Mouse (Mus musculus) kidney, postnatal 10 days (tissue): Measurements from ENCODE around the gene Gba.

Experiments used
- DNase-seq: peaks from one replicate; pipeline ENCODE4 v3.0.0; 2021; ENCODE audit warnings: mixed read lengths

The Gba gene

DNA sequence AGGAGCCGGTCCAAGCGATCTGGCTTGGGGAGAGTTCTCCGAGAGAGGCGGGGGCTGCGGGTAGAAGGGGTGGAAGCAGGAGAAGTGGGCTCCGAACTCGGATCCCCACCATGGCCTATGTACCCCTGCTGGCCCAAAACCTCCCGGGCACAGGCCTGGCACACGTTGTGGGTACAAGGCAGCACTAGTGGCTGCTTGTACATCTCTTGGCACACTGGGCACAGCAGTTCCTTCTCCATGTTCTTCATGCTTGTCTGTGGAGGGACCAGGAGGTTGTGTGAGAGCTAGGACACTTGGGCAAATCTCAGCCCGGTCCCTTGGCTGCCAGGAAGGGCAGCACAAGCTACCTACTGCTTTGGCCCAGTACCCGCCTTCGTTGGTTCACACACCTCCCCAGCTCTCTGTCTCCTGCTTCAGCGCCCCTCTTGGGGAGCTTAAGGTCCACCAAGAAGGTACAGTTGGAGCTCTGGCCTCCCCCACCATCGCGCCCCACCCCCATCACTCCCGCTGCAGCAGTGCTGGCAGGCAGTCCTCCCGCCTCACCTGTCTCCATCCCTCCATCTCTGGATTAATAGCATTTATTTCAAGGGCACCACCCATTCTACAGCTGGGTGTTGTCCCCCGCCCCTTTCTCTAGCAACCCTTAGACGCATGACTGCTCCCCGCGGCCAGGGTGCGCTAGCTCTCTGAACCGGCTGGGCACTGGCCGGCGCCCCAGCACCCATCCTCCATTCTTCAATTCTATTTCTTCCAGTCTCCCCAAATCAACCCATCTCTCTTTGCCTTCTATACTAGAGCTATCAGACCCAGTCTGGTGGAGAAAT, 41.6 kb downstream of the Gba start:
- DNase-seq = peak; percentile 73

DNA sequence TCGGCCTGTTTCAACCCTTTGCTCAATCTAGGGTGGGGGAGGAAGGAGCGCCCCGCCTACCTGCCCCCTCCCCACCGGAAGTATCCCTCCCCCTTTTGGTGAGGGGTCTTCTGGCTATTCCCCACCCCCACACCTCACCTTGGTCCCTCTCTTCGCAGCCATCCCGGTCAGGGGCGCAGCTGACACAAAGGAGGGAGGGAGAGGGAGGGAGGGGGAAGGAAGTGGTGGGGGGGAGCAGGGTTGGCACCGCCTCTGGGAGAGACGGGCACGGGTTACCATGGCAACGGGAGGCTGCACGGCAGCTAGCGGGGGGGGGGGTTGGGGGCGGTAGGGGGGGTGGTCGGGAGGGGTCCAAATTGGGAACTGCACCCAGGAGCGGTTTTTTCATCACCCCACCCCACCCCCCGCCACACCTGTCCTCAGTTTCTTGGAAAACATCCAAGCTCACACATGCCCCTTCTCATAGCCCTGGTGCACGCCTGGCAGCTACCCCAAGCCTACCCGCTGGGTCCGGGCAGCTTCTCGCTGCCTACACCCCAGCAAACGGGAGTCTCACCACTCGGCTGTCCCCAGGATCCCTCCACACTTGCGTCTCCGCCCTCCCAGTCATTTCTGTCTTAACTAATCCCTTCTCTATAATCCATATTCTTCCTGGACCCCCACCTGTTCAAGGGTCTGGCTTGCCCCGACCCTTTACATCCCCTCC, 42.4 kb downstream of the Gba start:
- peak; percentile 66 for DNase-seq

DNA sequence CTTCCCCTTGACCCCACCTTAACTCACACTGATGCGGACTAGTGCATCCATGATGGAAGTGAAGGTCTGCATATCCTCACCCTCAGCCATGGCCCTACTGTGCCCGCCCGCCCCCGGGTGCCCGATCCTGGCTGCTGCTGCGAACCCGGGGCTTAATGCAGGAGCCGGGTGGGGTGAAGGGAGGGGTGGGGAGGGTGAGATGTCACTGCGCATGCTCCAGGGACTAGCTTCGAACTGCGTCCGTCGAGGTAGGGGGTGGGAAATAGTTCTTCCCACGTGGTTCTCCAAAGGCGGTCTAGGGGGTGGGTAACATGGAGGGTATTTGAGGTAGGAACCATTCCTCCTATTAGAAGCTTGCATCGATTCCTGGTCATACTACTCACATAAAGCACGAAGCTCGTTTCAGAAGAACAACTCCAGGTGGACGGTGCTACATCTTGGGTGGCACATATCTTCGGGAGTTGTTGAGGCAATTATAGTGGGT, 43.0 kb downstream of the Gba start, which contains the start of gene Krtcap2:
Krtcap2 (plus strand) TSS at position 279 of the 484 bp plus-strand sequence.
- peak; percentile 49 for DNase-seq

DNA sequence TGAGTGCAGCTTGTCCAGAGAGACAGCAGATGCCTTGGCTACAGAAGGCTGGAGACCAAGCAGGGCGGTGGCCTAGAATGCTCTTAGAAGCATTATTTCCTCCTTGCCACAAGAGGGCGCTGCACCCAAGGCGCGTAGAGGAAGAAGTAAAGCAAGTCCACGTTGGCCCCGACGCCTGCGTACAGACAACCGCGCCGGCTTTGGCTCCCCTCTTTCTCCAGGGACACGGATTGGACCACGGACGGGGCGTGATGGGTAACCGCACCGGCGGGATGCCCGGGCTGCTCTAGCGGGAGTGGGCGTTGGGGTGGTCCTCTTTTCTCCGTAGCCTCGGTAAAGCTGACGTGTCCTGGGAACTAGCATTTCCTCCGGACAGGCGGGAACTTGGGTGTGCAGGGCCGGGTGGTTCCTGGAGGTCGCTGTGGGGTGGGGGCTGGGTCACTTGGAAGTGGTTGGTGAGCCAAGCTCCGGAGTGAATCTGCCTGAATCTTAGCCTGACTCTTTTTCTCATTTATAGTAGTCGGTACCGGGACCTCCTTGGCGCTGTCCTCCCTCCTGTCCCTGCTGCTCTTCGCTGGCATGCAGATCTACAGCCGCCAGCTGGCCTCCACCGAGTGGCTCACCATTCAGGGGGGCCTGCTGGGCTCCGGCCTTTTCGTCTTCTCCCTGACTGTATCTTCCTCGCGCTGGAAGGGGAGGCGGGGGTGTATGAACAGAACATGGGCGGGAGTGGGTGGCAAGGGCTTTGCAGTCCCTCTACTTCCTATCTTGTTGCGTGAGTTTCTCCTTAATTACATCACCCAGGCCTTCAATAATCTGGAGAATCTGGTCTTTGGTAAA, 43.8 kb downstream of the Gba start, which contains the start of gene Trim46:
Trim46 (minus strand) TSS at position 49 of the 840 bp plus-strand sequence.
- DNase-seq = peak; percentile 93

DNA sequence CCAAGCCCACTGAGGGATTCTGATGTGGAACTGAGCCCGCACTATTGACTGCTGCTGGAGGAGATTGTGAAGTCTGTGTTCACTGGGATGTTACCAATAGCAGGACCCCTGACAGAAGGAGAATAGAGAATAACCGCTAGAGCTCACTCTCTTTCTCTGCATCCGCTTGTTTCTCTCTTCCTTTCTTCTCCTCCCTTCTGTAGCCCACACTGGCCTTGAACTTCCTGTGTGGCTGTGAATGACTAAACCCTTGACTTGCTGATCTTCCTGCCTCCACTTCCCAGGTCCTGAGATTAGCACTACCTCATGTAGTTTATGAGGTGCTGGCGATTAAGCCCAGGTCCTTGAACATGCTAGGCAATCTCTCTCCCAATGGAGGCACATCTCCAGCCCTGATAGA, 44.7 kb downstream of the Gba start:
- no peak for DNase-seq

DNA sequence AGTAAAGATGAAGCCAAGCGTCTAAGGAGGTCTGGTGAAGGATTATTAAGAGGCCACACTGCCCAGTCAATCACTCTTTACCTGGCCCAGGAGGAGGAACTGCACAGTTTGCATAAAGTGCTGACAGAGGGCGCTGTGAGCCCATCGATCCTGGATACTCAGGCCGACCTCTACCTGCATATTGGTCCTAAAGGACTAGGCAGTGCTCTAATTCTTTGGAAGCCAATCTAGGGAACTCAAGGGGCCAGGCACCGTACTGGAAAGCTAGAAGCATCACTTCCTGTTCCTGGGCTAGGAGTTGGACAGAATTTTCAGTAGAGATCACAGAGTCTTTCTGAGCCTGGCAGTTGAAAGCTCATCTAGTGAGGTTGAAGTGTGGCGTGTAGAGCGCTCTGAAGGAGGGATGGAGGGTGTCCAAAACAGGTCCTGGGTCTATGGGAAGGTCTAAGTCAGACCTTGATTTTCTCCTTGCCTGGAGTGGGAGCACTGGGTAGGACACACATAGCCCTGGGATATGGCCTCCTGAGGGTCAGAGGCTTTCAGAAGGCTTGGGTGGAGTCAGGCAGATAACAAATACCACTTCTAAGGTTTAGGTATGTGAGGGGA, 47.8 kb downstream of the Gba start:
- peak; percentile 86 for DNase-seq

DNA sequence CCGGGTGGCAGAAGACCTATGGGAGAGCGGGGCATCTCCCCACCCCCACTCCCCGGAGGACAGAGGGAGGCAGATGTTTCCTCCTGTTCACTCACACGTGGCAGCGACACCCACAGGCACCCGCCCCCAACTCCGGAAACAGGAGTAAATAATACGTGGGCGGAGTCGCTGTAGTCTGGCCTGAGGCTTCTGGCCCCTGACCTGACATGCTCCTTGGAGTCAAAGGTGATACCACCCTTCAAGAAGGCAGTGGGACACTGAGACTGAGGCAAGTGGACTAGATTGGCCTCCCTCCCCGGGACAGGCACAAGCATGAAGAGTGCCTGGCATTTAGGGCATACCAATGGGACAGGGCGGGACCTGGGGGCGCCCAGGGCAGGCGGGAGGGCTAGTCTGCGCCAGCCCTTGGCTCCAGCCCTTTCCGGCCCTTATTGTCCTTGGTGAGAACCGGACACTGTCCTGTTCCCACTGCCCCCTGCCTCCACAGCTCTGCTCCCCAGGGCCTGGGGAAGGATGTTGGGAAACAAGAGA, 48.7 kb downstream of the Gba start:
- peak; percentile 82 for DNase-seq

DNA sequence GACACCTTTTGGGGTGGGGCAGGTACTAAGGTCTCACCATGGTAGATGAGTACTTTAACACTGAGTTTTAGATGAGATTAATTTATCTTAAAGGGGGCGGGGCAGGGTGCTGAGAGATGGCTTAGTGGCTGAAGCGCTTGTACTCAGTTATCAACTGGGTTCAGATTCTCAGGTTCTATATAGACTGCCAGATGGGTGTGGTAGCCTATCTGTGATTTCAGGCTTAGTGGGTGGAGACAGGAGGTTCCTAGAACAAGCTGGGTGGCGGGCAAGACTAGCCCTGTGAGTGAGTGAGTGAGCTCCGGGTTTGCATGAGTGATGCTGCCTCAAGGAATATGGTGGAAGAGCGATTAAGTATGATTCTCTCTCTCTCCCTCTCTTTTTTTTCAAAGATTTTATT, 52.3 kb downstream of the Gba start:
- DNase-seq = no peak

DNA sequence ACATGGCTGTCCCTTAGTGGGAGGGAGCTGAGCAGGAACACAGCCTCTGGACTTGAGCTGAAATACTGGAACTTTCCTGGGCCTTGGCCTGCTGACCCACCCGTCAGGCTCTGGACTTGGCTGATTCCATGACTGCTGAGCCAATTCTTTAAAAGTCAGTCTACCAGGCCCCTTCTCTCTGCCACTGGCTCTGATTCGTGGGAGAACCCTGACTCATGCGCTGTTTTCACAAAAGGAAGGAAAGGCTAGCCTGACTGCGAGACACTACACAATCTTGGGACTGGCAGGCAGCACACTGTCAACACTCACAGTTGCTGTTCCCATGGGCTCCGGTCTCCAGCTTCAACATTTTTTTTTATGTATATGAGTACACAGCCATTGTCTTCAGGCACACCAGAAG, 53.4 kb downstream of the Gba start:
- DNase-seq = no peak
